Mouse (Mus musculus): ENCODE measurements at regions not wholly inside any gene's neighbourhood (a gene's known extent, or its start where the extent isn't known, plus 50 kb on each side); places are given as distances from the start of the nearest gene placed in this dataset.

DNA sequence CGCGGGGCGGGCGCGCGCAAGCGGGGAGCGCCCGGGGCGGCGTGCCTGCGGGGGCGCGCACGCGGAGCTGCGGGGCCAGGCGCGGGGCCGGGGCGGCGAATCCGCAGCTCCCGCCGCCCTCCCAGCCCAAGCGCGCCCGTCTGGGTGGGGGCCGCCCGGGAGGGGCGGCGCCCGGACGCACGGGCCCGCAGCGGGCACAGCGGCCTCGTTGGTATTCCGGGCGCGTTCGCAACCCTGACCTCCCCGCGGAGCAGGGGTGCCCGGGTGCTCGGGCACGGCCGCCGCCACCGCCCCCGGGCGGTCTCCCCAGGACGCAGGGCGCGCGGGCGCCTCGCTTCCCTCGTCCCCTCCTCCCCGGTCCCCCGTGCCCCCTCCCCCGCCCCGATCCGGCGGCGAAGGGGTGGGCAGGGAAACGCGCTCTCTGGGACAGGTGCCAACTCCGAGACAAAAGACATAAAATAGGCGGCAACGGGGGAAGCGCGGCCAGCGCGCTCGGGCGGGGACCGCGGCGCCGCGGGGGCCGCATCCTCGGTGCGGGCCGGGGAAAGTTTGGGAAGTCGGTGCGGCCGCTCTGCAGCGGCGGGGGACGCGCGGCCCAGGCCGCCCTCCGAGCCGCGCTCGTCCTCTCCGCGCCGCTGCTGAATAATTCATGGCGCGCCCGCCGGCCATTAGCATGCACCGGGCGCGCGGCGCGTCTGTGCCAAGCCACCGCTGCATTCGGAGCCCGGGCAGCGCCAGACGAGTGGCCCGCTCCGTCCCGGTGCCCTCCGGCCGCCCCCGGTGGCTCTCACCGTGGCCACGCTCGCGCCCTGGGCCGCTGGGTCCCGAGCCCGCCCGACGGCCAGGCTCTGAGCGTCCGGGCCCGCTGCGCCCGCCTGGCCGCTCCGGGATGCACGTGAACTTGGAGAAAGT, 63.7 kb upstream of the Ppara start:
- TF ChIP-seq POLR2A (IDR thresholded peaks at IDR 0.05; ENCODE audit: control insufficient read depth, low read depth, low read length) (peak; percentile 55), CTCF (IDR thresholded peaks at IDR 0.05; ENCODE audit: control insufficient read depth, insufficient read depth, insufficient replicate concordance, low read depth, low read length) (no peak)
